Mouse (Mus musculus): ENCODE data around the gene Mapk8ip1.

Gene Mapk8ip1

DNA sequence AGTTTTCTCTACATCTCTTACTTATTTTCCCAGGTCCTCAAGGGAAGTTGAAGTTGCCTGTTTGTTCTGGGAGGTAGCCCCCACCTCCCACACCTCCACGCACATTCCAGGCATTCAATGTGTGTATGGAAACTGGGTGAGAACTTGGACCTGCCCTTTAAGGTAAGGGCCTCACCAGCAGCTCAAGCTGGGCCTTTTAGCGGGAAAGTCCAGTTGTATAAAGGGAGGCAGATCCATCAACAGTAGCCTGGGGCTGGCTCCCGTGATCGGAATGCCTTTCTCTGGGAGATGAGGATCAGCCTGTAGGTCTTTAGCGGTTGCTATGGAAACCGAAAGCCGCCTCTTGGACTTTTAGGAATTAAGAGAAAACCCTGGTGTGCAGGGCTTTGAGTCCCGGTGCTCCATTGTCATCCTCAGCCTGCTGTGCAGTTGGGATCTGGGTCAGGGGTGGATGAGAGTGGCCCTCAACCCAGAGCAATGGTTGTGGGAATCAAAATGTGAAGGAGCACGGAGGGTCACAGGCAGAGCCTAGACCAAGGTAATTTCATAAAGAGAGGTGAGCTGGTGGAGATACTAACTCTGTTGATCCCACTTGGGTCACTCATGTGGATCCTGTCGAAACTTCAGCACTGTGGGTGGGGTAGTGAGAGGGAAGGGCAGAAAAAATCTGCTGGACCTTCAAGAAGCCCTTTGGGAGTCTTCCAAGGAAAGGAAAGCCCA, 28.9 kb downstream of the Mapk8ip1 start:
- no peak for DNase-seq

DNA sequence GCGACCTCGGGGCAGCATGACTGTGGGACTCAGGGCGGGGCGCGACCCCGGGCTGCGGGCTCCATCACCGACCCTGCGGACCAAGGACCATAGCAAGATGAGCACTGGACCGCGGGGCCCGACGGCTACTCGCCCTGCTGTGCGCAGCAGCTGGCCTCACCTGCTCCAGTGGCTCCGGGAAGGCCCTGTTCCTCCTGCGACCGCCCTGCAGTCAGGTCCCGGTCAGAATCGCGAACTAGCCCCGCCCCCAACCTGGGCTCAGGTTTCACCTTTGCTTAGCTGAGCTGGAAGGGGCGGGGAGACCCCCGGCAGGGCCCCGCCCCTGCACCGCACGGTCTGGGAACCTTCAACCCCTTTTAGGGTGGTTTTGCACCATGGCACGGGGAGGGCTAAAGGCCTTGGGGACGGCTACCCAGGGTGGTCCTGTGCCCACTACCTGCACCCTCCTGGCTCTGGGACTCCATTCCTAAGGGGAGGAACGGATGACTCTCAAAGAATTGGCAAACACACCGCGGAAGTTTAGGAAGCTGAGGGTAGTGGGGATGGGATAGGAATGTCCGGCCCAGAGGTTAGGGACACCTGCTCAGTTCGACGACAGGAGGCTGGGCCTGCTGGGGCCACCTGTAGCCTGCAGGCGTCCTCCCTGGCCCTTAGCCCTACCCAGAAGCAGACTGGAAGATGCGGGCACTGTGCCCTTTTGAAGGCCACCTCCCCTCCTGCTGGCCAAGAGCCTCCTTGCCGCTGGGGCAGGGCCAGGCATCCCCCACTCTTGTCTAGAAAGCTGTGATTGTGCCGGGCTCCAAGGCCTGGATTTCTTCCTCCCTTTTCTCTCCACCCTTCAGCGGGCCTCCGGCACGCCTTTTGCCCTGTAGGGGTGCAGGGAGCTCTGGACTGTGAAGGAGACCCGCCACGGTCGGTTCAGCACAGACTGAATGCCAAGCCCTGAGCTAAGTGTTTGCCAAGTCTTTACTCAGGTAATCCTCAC, 29.9 kb downstream of the Mapk8ip1 start:
- DNase-seq, result peak; percentile 66

GRCm38 (mm10) chr2:92370375-92370774, 30.7 kb downstream of the Mapk8ip1 start:
- no peak for DNase-seq

GRCm38 (mm10) chr2:92367383-92368029, 33.6 kb downstream of the Mapk8ip1 start:
- DNase-seq, result no peak

DNA sequence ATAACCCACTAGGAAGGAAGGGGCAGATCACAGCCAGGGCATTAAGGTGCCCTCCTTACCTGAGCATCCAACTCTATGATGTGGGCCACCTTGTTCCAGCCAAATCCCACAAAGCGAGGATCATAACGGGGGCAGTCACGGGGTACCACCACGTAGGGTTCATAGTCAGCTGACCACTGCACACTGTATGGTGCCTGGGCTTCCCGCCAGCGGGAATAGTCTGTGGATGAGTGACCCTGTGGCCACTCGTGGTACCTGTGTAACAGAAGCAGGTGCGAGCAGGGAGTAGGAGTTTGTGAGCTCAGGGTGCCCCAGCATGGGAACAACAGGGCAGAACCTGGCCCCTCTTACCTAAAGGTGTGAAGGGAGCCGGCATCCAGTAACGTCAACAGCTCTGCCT, 35.5 kb downstream of the Mapk8ip1 start:
- DNase-seq, result no peak

GRCm38 (mm10) chr2:92364086-92364485, 37.0 kb downstream of the Mapk8ip1 start:
- DNase-seq, result no peak

DNA sequence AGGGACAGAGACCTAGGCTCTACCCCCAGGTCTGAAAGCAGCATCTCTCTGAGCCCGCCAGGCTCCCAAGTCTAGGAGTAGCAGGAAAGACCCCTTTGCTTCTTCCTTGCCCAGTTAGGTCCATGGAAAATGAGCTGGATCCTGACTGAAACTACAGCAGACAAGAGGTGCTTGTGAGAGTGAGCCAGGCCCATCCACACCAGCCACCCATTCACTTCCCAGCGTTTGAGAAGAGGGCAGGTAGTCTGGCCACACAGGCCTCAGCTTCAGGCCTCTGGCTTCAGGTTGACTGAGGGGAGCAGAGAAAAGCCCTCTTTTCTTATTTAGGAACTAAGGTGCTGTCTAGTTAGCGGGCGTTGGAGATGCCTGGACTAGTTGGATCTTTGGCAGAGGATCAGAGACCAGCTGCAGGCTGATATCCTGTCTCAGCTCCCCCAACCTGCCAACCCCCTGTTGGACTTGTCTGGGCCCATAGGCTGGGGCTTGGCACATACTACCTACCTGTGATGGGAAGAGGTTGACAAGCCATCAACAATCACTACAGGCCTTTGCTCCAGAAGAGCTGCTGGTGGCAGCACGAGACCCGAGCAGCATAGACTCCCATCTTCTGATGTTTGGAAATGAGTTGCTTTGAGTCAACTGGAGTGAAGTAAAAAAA, 38.4 kb downstream of the Mapk8ip1 start:
- no peak for DNase-seq

GRCm38 (mm10) chr2:92361795-92362194, 39.3 kb downstream of the Mapk8ip1 start:
- DNase-seq, result no peak

- DNase-seq, result no peak
These were observed 40.2 kb downstream of the Mapk8ip1 start for GRCm38 (mm10) chr2:92360893-92361292.

DNA sequence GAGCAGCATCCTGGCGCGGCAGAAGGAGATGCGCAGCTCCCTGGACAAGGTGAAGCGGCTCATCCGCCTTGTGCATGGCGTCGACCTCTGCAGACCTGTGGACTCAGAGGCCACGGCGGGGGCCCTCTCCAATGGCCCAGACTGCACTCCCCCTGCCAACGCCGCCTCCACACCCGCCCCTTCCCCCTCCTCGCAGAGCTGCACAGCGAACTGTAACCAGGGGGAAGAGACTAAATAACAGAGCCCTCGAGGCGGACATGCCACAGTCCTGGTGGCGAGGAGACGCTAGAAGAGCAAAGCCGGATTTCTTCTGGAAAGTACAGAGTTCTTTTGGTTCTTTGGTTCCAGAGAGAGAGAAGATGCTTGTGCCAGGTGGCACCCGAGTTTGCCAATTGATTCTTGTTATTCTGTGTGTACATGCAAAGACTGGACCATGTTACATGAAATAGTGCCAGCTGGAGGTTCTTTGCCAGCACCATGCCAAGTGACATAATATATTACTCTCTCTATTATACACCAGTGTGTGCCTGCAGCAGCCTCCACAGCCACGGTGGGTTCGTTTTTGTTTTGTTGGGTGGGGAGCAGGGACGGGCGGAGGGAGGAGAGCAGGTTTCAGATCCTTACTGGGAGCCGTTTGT, 40.8 kb downstream of the Mapk8ip1 start:
- no peak for DNase-seq

DNA sequence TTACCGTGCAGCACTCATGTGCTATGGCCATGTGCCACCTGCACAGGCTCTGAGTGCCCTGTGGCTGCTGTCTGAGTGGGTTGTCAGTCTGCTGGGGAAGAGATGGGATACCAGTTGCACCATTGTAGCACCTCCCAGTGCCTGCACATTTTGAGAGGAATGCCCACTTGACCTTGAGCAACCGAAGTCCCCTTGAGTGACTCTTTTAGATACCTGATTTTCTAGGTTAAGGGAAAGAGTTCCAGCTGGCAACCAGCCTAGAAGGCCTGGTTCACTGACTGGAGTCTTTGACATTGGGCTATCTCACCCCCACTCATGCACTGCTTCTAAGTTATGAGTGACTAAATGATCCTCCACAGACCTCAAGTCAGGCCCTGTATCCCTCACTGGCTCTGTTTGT, 41.8 kb downstream of the Mapk8ip1 start:
- DNase-seq, result no peak

DNA sequence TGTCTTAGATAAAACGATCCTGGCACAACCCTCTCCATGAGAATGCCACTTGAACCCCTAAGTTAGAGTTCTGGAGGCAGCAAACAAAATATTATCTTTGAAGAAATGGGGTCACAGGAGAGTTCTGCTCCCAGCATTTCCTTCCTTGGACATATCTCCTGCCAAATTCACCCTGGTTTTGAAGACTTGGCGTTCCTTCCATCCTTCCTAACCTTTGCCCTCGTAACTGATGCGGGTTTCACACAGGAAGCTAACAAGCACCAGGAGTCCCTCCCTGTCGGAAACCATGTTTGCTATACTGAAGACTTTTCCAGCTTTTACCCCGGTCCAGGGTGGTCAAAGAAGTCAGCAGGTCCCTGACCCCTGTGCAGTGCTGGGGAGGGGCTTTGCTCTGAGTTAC, 46.8 kb downstream of the Mapk8ip1 start:
- no peak for DNase-seq

DNA sequence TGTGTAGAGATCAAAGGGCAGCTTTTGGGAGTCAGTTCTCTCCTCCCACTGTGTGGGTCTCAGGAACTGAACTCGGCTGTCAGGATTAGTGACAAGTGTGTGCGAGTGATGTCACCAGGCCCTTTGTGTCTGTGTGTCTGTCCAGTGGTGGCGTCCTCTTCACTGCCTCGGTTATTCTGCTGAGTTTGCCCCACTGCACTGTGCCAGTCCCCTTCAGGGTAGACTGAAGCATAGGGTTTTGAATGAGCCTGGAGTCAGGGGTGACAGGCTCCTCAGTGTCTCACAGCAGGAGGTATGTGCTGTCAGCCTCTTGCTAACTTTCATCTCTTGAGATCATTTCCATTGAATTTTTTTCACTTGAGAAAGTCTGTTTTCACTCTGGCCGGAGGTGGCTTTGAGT, 47.7 kb downstream of the Mapk8ip1 start:
- no peak for DNase-seq

DNA sequence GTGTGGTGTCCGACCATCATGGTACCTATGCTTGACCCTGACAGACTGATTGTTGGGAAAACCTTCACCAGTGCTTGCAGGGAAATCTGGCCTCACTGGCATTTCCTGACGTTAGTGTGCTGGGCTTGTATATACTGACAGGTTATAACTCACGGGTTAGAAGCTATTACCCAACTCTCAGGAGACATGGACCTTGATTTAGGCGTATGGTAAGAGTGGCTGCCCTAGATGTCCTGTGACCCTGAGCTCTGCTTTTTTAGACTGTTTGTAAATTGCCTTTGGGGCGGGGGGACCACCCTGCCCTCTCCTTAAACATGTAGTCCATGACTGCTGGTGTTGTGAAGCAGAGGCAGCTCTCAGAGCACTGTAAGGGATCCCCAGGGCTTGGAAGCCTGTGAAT, 50.4 kb downstream of the Mapk8ip1 start:
- DNase-seq, result no peak

DNA sequence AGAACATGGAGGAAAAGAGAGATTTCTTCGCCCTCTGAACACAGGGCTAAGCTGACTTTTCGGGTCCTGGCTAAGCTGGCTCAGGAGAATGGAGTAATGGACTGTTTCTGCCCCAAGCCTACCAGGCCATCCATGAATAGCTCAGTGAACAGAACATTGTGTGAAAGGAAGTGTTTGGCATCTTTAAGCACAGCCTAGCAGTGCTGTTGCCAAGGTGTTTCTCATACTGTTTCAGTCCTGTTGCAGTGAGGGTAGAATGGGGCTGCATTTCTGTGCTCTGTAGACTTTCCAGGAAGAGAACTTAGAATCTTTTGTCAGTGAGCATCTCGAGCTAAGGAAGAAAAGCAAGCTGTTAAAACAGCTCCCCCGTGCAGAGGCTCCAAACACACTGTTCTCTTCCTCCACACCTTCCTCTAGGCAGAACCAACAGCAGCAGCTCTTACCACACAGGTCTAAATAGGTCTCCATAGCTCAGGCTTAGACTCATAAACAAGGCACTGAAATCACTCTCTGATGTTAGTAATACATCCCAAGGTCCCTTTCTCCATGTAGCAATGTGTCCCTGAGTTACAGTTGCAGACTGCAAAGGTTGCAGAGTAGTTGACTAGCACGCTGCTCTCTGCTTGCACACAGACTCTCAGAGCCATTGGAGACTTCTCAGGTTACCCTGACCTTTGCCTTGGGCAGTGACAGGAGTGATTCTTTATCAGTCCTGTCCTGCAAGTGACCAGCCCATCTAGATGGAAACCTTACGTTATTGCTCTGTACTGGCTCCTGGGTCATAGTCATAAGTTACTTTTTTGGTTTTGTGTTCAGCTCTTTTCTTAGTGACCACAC, 51.3 kb downstream of the Mapk8ip1 start:
- DNase-seq, result no peak

- no peak for DNase-seq
These were observed 53.9 kb downstream of the Mapk8ip1 start for GRCm38 (mm10) chr2:92347191-92347590.

GRCm38 (mm10) chr2:92342418-92342817, 58.6 kb downstream of the Mapk8ip1 start:
- DNase-seq, result no peak
